Mouse (Mus musculus): ENCODE results near the gene Mgrn1. TPM values are rescaled to one million over a fixed set of nuclear protein-coding genes. Genes with fewer than 3 reads are reported as not detected.

Gene Mgrn1
- total and polyA plus RNA-seq, 2 experiments from 2014 or later, result 117 to 221 TPM

DNA sequence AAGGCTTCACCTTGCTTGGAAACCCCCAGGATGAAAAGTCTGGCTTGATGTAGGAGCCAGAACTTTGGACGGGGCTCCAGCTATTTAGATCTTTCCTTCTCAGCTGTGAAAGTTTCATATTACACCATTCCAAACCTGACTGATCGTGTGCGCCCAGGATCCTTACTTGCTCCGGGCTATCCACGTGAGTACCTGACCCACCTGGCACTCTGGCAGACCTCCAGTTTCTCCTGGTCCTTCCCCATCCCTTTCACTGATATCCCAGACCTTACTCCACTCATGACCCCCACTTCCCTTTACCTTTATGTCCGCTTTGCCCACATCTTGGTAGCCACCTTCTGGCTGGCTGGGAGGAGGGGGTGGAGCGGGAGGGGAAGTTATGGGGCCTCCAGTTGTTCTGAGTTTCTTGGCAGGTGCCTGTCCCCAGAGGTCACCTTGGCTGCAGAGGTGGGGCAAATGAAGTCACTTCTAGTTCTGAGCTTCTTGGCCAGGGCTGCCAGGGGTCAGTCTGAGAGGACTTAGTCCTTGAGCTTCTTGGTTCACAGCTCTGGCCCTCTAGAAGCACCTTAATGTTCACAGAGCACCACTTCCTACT is 19.9 kb upstream of the Mgrn1 start:
- ATAC-seq (ENCODE audit: low FRiP score), result no peak
- 0 out of 2 replicates have a peak, but pooled peaks cover 12% of the 10 kb centered on the region for H3K36me3 ChIP-seq (ENCODE audit: insufficient read depth, low read length)
- H3K4me3 ChIP-seq (ENCODE audit: low read depth, low read length), result no peak overlapping the region
- DNase-seq (ENCODE audit: low spot score), result no peak
- H3K9me3 ChIP-seq (ENCODE audit: low read length), result no peaks in the 10 kb centered on the region
- no peak overlapping the region for H3K4me2 ChIP-seq (ENCODE audit: low read depth, low read length, poor library complexity, severe bottlenecking)
- H3K27me3 ChIP-seq (ENCODE audit: insufficient read depth, low read length), result no peaks in the 10 kb centered on the region
- H3K4me1 ChIP-seq (ENCODE audit: insufficient read depth, low read length), result no peaks in the 10 kb centered on the region
- no peak overlapping the region for H3K9ac ChIP-seq (replicated peaks; ENCODE audit: low read length, poor library complexity, severe bottlenecking)
- no peak overlapping the region for H3K27ac ChIP-seq (ENCODE audit: low read depth, low read length)
- WGBS, result 73% methylated on average over 7 of the region's 7 CpGs
- TF ChIP-seq CTCF (IDR thresholded peaks at IDR 0.05), result no peak

- Histone ChIP-seq H3K9me3 (ENCODE audit: low read length) (no peaks in the 10 kb centered on the region), H3K4me1 (ENCODE audit: insufficient read depth, low read length) (no peaks in the 10 kb centered on the region), H3K36me3 (ENCODE audit: insufficient read depth, low read length) (0 out of 2 replicates have a peak, but pooled peaks cover 12% of the 10 kb centered on the region), H3K4me3 (ENCODE audit: low read depth, low read length) (no peak overlapping the region), H3K27ac (ENCODE audit: low read depth, low read length) (no peak overlapping the region), H3K4me2 (ENCODE audit: low read depth, low read length, poor library complexity, severe bottlenecking) (no peak overlapping the region), H3K9ac (replicated peaks; ENCODE audit: low read length, poor library complexity, severe bottlenecking) (no peak overlapping the region), H3K27me3 (ENCODE audit: insufficient read depth, low read length) (no peaks in the 10 kb centered on the region)
- no peak for ATAC-seq (ENCODE audit: low FRiP score)
- TF ChIP-seq CTCF (IDR thresholded peaks at IDR 0.05), result no peak
- WGBS, result 89% methylated on average over 5 of the region's 5 CpGs
- no peak for DNase-seq (ENCODE audit: low spot score)
Measured at GRCm38 (mm10) chr16:4870490-4870889, 15.6 kb upstream of the Mgrn1 start.

- Histone ChIP-seq H3K4me2 (ENCODE audit: low read depth, low read length, poor library complexity, severe bottlenecking) (no peak overlapping the region), H3K9me3 (ENCODE audit: low read length) (no peaks in the 10 kb centered on the region), H3K36me3 (ENCODE audit: insufficient read depth, low read length) (peaks cover 15% of the 10 kb centered on the region; the same call in 1 of the 2 replicates), H3K27me3 (ENCODE audit: insufficient read depth, low read length) (no peaks in the 10 kb centered on the region), H3K27ac (ENCODE audit: low read depth, low read length) (no peak overlapping the region), H3K4me1 (ENCODE audit: insufficient read depth, low read length) (no peaks in the 10 kb centered on the region), H3K9ac (replicated peaks; ENCODE audit: low read length, poor library complexity, severe bottlenecking) (no peak overlapping the region), H3K4me3 (ENCODE audit: low read depth, low read length) (no peak overlapping the region)
- no peak for DNase-seq (ENCODE audit: low spot score)
- TF ChIP-seq CTCF (IDR thresholded peaks at IDR 0.05), result no peak
- no peak for ATAC-seq (ENCODE audit: low FRiP score)
- 87% methylated on average over 2 of the region's 2 CpGs for WGBS
Measured at GRCm38 (mm10) chr16:4871926-4872325, 14.1 kb upstream of the Mgrn1 start.

DNA sequence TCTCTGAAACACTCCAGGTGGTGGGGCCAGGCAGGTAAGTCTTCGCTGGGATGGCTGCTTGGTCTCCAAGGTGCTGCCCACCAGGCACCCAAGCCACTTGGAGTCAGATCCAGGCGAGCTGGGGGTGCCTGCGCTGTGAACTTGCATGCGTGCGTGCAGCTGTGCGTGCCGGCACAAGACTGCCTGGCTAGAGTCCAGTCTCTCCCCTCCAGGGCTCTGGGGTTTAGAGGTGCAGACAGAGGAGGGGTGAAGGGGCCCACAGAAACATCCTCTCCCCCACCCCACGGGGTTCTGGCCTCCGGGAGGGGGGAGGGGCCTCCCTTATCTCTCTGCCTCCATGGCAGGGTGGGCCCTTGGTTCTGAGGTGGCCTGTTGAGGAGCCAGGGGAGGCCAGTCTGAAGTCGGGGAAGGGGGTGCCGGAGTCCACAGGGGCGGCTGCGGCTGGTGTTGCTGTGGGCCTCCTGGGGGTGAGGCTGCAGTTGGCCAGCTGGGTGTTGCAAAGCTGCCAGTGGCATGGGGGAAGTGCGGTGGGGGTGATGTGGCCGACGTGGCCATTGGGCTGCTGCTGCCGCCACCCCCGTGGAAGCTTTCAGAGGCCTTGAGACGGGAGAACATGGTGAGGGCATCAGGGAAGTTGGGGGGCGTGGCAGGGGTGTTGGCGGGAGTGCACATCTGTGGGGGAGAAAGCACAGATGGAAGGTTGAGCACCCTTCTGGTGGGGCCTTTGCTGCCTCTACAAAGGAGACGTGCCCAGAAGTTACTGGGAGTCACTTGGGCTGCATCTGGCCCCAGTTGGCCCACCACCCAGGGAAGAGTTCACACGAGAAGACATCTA is 10.6 kb upstream of the Mgrn1 start:
- Histone ChIP-seq H3K4me3 (ENCODE audit: low read depth, low read length) (no peak overlapping the region), H3K27me3 (ENCODE audit: insufficient read depth, low read length) (no peaks in the 10 kb centered on the region), H3K9ac (replicated peaks; ENCODE audit: low read length, poor library complexity, severe bottlenecking) (no peak overlapping the region), H3K36me3 (ENCODE audit: insufficient read depth, low read length) (peaks cover 7% of the 10 kb centered on the region; the same call in 1 of the 2 replicates), H3K9me3 (ENCODE audit: low read length) (no peaks in the 10 kb centered on the region), H3K27ac (ENCODE audit: low read depth, low read length) (no peak overlapping the region), H3K4me1 (ENCODE audit: insufficient read depth, low read length) (peaks cover 14% of the 10 kb centered on the region), H3K4me2 (ENCODE audit: low read depth, low read length, poor library complexity, severe bottlenecking) (no peak overlapping the region)
- DNase-seq (ENCODE audit: low spot score) (no peak), ATAC-seq (ENCODE audit: low FRiP score) (no peak)
- 81% methylated on average over 23 of the region's 23 CpGs for WGBS
- TF ChIP-seq CTCF (IDR thresholded peaks at IDR 0.05), result no peak

DNA sequence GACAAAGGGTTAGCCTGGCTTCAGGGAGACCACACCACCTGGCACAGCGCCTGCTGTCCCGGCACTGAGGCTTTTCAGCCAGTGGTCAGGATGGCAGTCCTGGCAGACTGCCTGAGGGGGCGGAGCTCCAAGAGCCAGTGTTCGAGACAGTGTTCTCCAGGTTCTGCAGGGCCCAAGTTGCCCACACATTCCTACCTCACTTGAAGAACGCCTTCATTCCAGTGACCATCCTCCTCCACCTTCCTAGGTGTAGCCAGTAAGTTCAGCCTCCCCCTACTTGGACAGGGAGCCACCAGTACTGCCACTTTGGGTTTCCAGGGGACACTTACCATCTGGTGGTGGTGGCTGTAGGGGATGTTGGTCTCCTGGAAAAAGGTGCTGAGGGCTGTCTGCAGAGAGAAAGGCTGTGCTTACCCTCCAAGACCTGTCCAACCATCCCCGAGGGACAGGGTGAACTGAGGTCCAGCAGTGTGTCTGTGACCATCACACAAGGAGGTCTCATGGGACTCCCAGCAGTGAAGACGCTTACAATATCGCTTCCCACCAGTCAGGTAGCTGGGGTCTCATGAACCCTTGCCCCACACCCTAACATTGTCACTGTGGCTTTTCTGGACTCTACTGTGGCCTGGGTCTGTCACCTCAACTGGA is 9.9 kb upstream of the Mgrn1 start:
- no peaks in the 10 kb centered on the region for H3K9me3 ChIP-seq (ENCODE audit: low read length)
- H3K4me3 ChIP-seq (ENCODE audit: low read depth, low read length), result no peak overlapping the region
- no peak overlapping the region for H3K4me2 ChIP-seq (ENCODE audit: low read depth, low read length, poor library complexity, severe bottlenecking)
- H3K27ac ChIP-seq (ENCODE audit: low read depth, low read length), result no peak overlapping the region
- ATAC-seq (ENCODE audit: low FRiP score) (no peak), DNase-seq (ENCODE audit: low spot score) (peak; percentile 85)
- no peak overlapping the region for H3K9ac ChIP-seq (replicated peaks; ENCODE audit: low read length, poor library complexity, severe bottlenecking)
- H3K4me1 ChIP-seq (ENCODE audit: insufficient read depth, low read length), result peaks cover 14% of the 10 kb centered on the region
- no peaks in the 10 kb centered on the region for H3K27me3 ChIP-seq (ENCODE audit: insufficient read depth, low read length)
- no peak for TF ChIP-seq CTCF (IDR thresholded peaks at IDR 0.05)
- H3K36me3 ChIP-seq (ENCODE audit: insufficient read depth, low read length), result peaks cover 3% of the 10 kb centered on the region; the same call in 1 of the 2 replicates
- WGBS, result 80% methylated on average over 8 of the region's 8 CpGs
